Mouse (Mus musculus) spleen, adult 2 months (tissue): ENCODE data around the gene Asap2. TPM values are rescaled to one million over a fixed set of nuclear protein-coding genes. Genes with fewer than 3 reads are reported as not detected.
A peak's percentile ranks its signal among the peaks of the same experiment; 100 is the strongest.

Experiments
- DNase-seq, 2 experiments: peaks; one replicate each; pipeline versions ENCODE4 v3.0.0 to v3.0.0-alpha.2; 2012 to 2021; ENCODE audit warnings: low spot score in 2 of 2, low read depth in 1 of 2
- H3K27ac ChIP-seq: fragments of 200-500 bp; 2 replicates; pipeline ENCODE4 v1.5.1; 2012; ENCODE audit warnings: low read length, inconsistent platforms; ENCODE audit not compliant: insufficient read depth
- H3K27me3 ChIP-seq: fragments of 200-500 bp; 2 replicates; pipeline ENCODE4 v1.6.1; 2012; ENCODE audit warnings: mild to moderate bottlenecking, moderate library complexity, low read length, inconsistent platforms; ENCODE audit not compliant: control insufficient read depth, insufficient read depth
- H3K36me3 ChIP-seq: fragments of 200-500 bp; 2 replicates; pipeline ENCODE4 v1.6.1; 2012; ENCODE audit warnings: mild to moderate bottlenecking, low read length, inconsistent platforms; ENCODE audit not compliant: control insufficient read depth, insufficient read depth
- H3K4me1 ChIP-seq: fragments of 200-500 bp; 2 replicates; pipeline ENCODE4 v1.6.1; 2011; ENCODE audit warnings: inconsistent platforms; ENCODE audit not compliant: control insufficient read depth, insufficient read depth, insufficient read length
- H3K4me3 ChIP-seq: fragments of 200-500 bp; 2 replicates; pipeline ENCODE4 v1.5.1; 2011; ENCODE audit warnings: mild to moderate bottlenecking, inconsistent platforms; ENCODE audit not compliant: insufficient read depth, insufficient read length; ENCODE audit errors: extremely low read depth
- CTCF ChIP-seq: fragments of 200-500 bp; IDR thresholded peaks from 2 replicates; pipeline ENCODE4 v1.5.1; 2011; ENCODE audit warnings: mild to moderate bottlenecking, inconsistent platforms; ENCODE audit not compliant: insufficient read depth, insufficient read length, insufficient replicate concordance; ENCODE audit errors: extremely low read depth
- POLR2A ChIP-seq: fragments of 200-500 bp; IDR thresholded peaks from 2 replicates; pipeline ENCODE4 v1.6.1; 2011; ENCODE audit warnings: low read depth, low read length, inconsistent platforms
- WGBS: fragments of 180-500 bp; shearing (Covaris S2); methylation state at CpG from one replicate; pipeline ENCODE4 v1.1.7; 2018; 5-methylcytosine and 5-hydroxymethylcytosine counted together
- polyA plus RNA-seq: library from polyadenylated mRNA; depleted of rRNA; stranded (reverse); fragments of >200 nt; gene quantifications from 2 replicates; pipeline ENCODE4 v1.2.3, GENCODE M21; 2012

Asap2 gene
- polyA plus RNA-seq, 1 experiment, result 3.3 TPM

DNA sequence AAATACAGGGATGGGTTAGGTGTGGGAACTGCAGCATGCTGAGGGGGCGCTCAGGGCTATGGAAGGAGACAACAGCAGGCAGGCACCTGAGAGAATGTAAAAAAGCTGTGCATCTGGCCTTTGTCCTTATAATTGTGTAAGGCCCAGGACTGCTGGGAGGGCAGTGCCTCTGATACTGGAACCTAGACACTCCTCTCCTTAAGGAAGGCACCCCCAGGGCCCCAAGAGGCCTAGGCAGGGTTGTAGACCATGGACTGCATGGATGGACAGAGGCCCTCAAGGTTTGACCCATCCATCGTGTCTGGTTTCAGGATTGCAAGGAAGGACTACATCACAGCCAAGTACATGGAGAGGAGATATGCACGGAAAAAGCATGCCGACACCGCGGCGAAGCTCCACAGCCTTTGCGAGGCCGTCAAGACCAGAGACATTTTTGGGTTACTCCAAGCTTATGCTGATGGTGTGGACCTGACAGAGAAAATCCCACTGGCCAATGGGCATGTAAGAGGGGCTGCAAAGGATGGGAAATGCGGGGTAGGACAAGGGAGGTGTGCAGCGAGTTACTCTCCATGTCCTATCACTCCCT, 254.2 kb downstream of the Asap2 start:
- DNase-seq, result no peak
- Histone ChIP-seq H3K27ac (no peak overlapping the region), H3K36me3 (no peaks in the 10 kb centered on the region), H3K4me1 (no peaks in the 10 kb centered on the region), H3K4me3 (no peak overlapping the region), H3K27me3 (no peaks in the 10 kb centered on the region)
- TF ChIP-seq CTCF, result no peak
- no peak for TF ChIP-seq POLR2A
- WGBS, result 97% methylated on average over 11 of the region's 11 CpGs

DNA sequence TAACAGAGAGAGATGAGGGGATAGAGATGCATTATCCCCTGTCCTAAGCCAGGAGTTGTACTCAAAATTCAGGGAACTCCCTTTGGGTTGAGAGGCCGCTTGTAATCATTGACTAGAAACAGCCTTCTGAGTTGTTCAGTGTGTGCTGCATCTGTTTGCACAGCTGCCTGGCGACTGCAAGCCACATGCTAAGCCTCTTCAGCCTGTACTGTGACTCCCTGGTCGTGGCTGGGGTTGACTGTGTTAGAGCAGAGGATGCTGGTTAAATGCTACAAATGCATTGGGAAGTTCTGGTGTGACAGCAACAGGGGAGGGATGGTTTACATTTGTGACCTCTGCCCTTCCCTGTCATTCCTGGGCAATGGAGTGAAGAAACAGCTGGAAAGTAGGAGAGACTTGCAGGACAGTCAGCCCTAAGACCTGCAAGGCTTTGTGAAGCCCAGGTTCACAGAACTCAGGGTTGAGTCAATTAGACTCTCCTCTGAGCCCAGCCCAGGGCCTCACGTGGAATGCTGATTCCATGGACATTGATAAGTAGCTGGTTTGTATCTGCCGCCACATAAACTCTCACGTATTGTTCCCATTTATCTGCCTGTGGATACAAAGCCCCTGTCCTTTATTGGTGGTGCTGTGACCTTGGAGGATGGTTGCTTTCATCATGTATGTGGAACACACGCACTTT, 257.6 kb downstream of the Asap2 start:
- Histone ChIP-seq H3K36me3 (peaks cover under 1% of the 10 kb centered on the region; the same call in 1 of the 2 replicates), H3K4me3 (no peak overlapping the region), H3K27me3 (no peaks in the 10 kb centered on the region), H3K4me1 (no peaks in the 10 kb centered on the region), H3K27ac (no peak overlapping the region)
- DNase-seq, result no peak
- TF ChIP-seq CTCF (no peak), POLR2A (no peak)
- 93% methylated on average over 7 of the region's 7 CpGs for WGBS

GRCm38 (mm10) chr12:21260494-21261256, 270.4 kb downstream of the Asap2 start:
- Histone ChIP-seq H3K27ac (no peak overlapping the region), H3K27me3 (no peaks in the 10 kb centered on the region), H3K4me3 (no peak overlapping the region), H3K4me1 (0 out of 2 replicates have a peak, but pooled peaks cover 3% of the 10 kb centered on the region), H3K36me3 (no peaks in the 10 kb centered on the region)
- WGBS, result 89% methylated on average over 6 of the region's 6 CpGs
- TF ChIP-seq POLR2A, result no peak
- peak; percentile 26; the same call in 1 of the 2 replicates for TF ChIP-seq CTCF
- DNase-seq, result peak in 1 of 2 experiments; percentile 14

- no peaks in the 10 kb centered on the region for H3K27me3 ChIP-seq
- no peak overlapping the region for H3K4me3 ChIP-seq
- no peak overlapping the region for H3K27ac ChIP-seq
- no peaks in the 10 kb centered on the region for H3K36me3 ChIP-seq
- 87% methylated on average over 4 of the region's 4 CpGs for WGBS
- TF ChIP-seq POLR2A (no peak), CTCF (no peak)
- no peak for DNase-seq
- H3K4me1 ChIP-seq, result 0 out of 2 replicates have a peak, but pooled peaks cover 3% of the 10 kb centered on the region
These were observed 271.3 kb downstream of the Asap2 start for GRCm38 (mm10) chr12:21261521-21261920.

- no peak overlapping the region for H3K4me3 ChIP-seq
- no peak overlapping the region for H3K27ac ChIP-seq
- peaks cover 1% of the 10 kb centered on the region; the same call in 1 of the 2 replicates for H3K36me3 ChIP-seq
- no peak for DNase-seq
- 98% methylated on average over 5 of the region's 5 CpGs for WGBS
- 0 out of 2 replicates have a peak, but pooled peaks cover 3% of the 10 kb centered on the region for H3K4me1 ChIP-seq
- no peaks in the 10 kb centered on the region for H3K27me3 ChIP-seq
- TF ChIP-seq CTCF, result no peak
- no peak for TF ChIP-seq POLR2A
These were observed 273.0 kb downstream of the Asap2 start for GRCm38 (mm10) chr12:21263256-21263655.

- no peak overlapping the region for H3K27ac ChIP-seq
- H3K4me1 ChIP-seq, result 0 out of 2 replicates have a peak, but pooled peaks cover 3% of the 10 kb centered on the region
- no peak overlapping the region for H3K4me3 ChIP-seq
- no peaks in the 10 kb centered on the region for H3K27me3 ChIP-seq
- H3K36me3 ChIP-seq, result peaks cover 3% of the 10 kb centered on the region; the same call in 1 of the 2 replicates
- no peak for DNase-seq
- 20% methylated on average over 5 of the region's 5 CpGs for WGBS
- TF ChIP-seq CTCF, result no peak
- TF ChIP-seq POLR2A, result no peak
These were observed 274.0 kb downstream of the Asap2 start for GRCm38 (mm10) chr12:21264241-21264640.
